Mouse (Mus musculus): ENCODE data around the gene Prps1l3.
A peak's percentile ranks its signal among the peaks of the same experiment; 100 is the strongest.

- TF ChIP-seq CTCF (IDR thresholded peaks at IDR 0.05; ENCODE audit: control insufficient read depth, insufficient read depth, low read length) (no peak), POLR2A (IDR thresholded peaks at IDR 0.05; ENCODE audit: borderline replicate concordance, control insufficient read depth, low read depth, low read length) (peak; percentile 15; the same call in 1 of the 2 replicates)
Measured at GRCm38 (mm10) chr12:57211353-57212311, 18.6 kb upstream of the Prps1l3 start.
